Mouse (Mus musculus) liver, embryonic 13.5 days (tissue): ENCODE measurements around the gene Hspa1b. TPM values are rescaled to one million over a fixed set of nuclear protein-coding genes. Genes with fewer than 3 reads are reported as not detected.
"Not testable (repeated sequence)": the region's sequence is repeated elsewhere in the genome, so short reads cannot be mapped to it uniquely, and the experiment has no call there.

ENCODE experiments used
- ATAC-seq: fragments of 200-750 bp; cut with Nextera tagmentation; 2 replicates; pipeline ENCODE4 v1.8.0; 2017; ENCODE audit warnings: low read depth, mild to moderate bottlenecking, moderate number of reproducible peaks, moderate library complexity
- DNase-seq: peaks from one replicate; pipeline ENCODE4 v3.0.0; 2022
- H3K27ac ChIP-seq: fragments of 300-500 bp; sonication (generic); 2 replicates; pipeline ENCODE4 v1.5.1; 2015; ENCODE audit warnings: moderate library complexity, mild to moderate bottlenecking, inconsistent platforms
- H3K27me3 ChIP-seq: fragments of 300-500 bp; sonication (generic); 2 replicates; pipeline ENCODE4 v1.6.1; 2015; ENCODE audit warnings: mild to moderate bottlenecking, inconsistent platforms
- H3K36me3 ChIP-seq: fragments of 300-500 bp; sonication (generic); 2 replicates; pipeline ENCODE4 v1.6.1; 2015; ENCODE audit warnings: mild to moderate bottlenecking, inconsistent platforms
- H3K4me1 ChIP-seq: fragments of 300-500 bp; sonication (generic); replicated peaks from 2 replicates; pipeline ENCODE4 v1.6.1; 2015; ENCODE audit warnings: inconsistent platforms
- H3K4me2 ChIP-seq: fragments of 300-500 bp; sonication (generic); 2 replicates; pipeline ENCODE4 v1.6.1; 2015; ENCODE audit warnings: inconsistent platforms, mild to moderate bottlenecking, moderate library complexity
- H3K4me3 ChIP-seq: fragments of 300-500 bp; sonication (generic); replicated peaks from 2 replicates; pipeline ENCODE4 v1.5.1; 2015; ENCODE audit warnings: mild to moderate bottlenecking, inconsistent platforms
- H3K9ac ChIP-seq: fragments of 300-500 bp; sonication (generic); 2 replicates; pipeline ENCODE4 v1.6.1; 2015; ENCODE audit warnings: mild to moderate bottlenecking, inconsistent platforms
- H3K9me3 ChIP-seq: fragments of 300-500 bp; sonication (generic); replicated peaks from 2 replicates; pipeline ENCODE4 v1.6.1; 2016; ENCODE audit warnings: inconsistent platforms
- WGBS: fragments of 180-500 bp; shearing (Covaris S2); methylation state at CpG from one replicate; pipeline ENCODE4 v1.1.7; 2015; ENCODE audit not compliant: insufficient replicate concordance; 5-methylcytosine and 5-hydroxymethylcytosine counted together
- polyA plus RNA-seq: library from polyadenylated mRNA; unstranded; fragments of >200 nt; fragmentation: Nextera tagmentation; extraction: Ambion mirVana; gene quantifications from 2 replicates; pipeline ENCODE4 v1.2.1, GENCODE M21; 2015

Hspa1b gene
- polyA plus RNA-seq, 1 experiment from 2014 or later: 0.15 TPM

DNA sequence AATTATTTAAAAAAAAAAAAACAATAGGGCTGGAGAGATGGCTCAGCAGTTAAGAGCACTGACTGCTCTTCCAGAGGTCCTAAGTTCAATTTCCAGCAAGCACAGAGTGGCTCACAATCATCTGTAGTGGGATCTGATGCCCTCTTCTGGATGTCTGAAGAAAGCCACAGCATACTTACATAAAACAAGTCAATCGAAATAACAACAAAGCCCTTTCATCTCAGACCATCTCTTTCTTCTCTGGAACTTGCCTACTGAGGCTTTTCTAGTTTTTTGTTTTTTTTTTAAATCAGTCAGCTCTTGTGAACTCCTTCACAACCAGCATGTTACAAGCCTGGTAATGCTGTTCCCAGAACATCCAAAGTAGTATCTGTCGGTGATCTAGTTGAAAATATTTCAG, 21.6 kb upstream of the Hspa1b start:
- H3K4me1 ChIP-seq: peaks cover 37% of the 10 kb centered on the region
- peak overlapping the region; percentile 78 for H3K4me2 ChIP-seq
- no peak for DNase-seq
- H3K27me3 ChIP-seq: no peaks in the 10 kb centered on the region
- peaks cover 21% of the 10 kb centered on the region for H3K36me3 ChIP-seq
- peak overlapping the region; percentile 79 for H3K4me3 ChIP-seq
- no peaks in the 10 kb centered on the region for H3K9me3 ChIP-seq
- peak overlapping the region; percentile 88 for H3K9ac ChIP-seq
- 9% methylated on average over 2 of the region's 2 CpGs for WGBS
- H3K27ac ChIP-seq: peak overlapping the region; percentile 94
- no peak for ATAC-seq

DNA sequence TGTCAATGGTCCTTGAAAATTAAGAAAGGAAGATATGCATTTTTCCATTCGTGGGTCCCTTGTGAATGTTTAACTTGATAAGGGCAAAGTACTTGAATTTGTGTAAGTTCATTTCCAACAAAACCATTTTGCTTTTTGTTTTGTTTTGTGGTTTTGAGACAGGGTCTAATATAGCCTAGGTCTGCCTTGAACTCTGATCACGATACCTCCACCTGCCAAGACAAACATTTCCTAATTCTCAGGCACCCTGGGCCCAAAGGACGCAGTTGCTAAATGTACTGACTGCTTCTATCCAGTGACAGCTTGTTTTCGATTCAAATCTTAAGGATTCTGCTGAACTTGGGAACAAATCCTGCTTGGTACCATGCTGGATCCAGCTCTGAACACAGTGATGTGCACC, 20.6 kb upstream of the Hspa1b start:
- Histone ChIP-seq H3K9ac (peak overlapping the region; percentile 49; the same call in 1 of the 2 replicates), H3K36me3 (peaks cover 11% of the 10 kb centered on the region), H3K9me3 (no peaks in the 10 kb centered on the region), H3K4me2 (0 out of 2 replicates have a peak overlapping the region, but pooled peaks have one; percentile 78), H3K4me3 (no peak overlapping the region), H3K27ac (no peak overlapping the region), H3K4me1 (peaks cover 30% of the 10 kb centered on the region), H3K27me3 (no peaks in the 10 kb centered on the region)
- DNase-seq (no peak), ATAC-seq (no peak)
- WGBS: 68% methylated on average over 4 of the region's 4 CpGs

DNA sequence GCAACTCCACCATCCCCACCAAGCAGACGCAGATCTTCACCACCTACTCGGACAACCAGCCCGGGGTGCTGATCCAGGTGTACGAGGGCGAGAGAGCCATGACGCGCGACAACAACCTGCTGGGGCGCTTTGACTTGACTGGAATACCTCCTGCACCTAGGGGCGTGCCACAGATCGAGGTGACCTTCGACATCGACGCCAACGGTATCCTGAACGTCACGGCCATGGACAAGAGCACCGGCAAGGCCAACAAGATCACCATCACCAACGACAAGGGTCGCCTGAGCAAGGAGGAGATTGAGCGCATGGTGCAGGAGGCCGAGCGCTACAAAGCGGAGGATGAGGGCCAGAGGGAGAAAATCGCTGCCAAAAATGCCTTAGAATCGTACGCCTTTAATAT, 19.2 kb upstream of the Hspa1b start:
- WGBS: 87% methylated on average over 27 of the region's 27 CpGs

DNA sequence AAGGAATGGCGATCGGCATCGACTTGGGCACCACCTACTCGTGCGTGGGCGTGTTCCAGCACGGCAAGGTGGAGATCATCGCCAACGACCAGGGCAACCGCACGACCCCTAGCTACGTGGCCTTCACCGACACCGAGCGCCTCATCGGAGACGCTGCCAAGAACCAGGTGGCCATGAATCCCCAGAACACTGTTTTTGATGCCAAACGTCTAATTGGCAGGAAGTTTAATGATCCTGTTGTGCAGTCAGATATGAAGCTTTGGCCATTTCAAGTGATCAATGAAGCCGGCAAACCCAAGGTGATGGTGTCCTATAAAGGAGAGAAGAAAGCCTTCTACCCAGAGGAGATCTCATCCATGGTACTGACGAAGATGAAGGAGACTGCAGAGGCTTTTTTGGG, 18.0 kb upstream of the Hspa1b start:
- no peak for DNase-seq
- no peak for ATAC-seq

More for the DNA sequence above, 19.2 kb upstream of the Hspa1b start:
- Histone ChIP-seq H3K4me2 (no peak overlapping the region), H3K4me3 (no peak overlapping the region), H3K27me3 (peaks cover 8% of the 10 kb centered on the region), H3K9me3 (no peaks in the 10 kb centered on the region), H3K9ac (no peak overlapping the region), H3K36me3 (peaks cover 9% of the 10 kb centered on the region; the same call in 1 of the 2 replicates), H3K27ac (no peak overlapping the region), H3K4me1 (peaks cover 24% of the 10 kb centered on the region)
- no peak for ATAC-seq
- no peak for DNase-seq

DNA sequence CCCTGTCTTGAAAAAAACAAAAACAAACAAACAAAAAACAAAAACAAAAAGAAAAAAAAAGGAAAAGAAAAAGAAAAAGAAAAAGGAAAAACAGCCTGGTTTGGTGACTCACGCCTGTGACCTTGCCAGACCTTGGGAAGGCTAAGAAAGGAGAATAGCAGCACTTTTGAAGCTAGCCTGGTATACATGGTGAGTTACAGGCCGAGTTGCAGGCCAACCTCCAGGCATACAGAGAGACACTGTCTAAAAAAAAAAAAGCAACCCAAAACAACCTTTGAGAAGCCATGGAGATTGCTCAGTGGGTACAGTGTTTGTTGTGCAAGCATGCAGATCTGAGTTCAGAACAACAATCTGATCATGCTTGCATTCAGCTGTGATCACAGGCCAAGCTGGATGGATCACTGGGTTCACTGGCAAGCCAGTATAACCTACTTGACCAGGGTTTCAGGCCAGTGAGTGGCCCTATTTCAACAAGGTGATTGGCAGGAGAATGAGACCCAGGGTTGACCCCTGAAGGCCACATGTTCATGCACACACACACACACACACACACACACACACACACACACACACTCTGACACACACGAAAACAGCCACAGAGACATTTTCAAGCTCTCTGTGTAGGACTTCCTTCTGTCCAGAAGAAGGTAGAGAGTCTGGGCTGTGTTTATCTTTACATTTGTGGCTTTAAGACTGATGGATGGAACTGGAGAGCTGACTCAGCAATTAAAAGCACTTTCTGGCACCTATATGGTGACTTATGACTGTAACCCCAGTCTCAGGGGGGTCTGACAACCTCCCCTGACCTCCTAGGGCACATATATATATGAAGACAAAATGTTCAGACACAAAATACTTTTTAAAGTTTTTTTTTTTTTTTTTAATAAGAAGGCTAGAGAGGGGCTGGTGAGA, 16.8 kb upstream of the Hspa1b start:
- DNase-seq (no peak), ATAC-seq (no peak)
- peaks cover 26% of the 10 kb centered on the region for H3K27me3 ChIP-seq
- no peak overlapping the region for H3K27ac ChIP-seq
- H3K4me2 ChIP-seq: no peak overlapping the region
- H3K4me3 ChIP-seq: no peak overlapping the region
- no peak overlapping the region for H3K9ac ChIP-seq
- peaks cover 9% of the 10 kb centered on the region; the same call in 1 of the 2 replicates for H3K36me3 ChIP-seq
- no peaks in the 10 kb centered on the region for H3K9me3 ChIP-seq
- peaks cover 16% of the 10 kb centered on the region for H3K4me1 ChIP-seq
- 62% methylated on average over 3 of the region's 3 CpGs for WGBS

More for the DNA sequence above, 18.0 kb upstream of the Hspa1b start:
- Histone ChIP-seq H3K4me1 (peaks cover 20% of the 10 kb centered on the region), H3K27me3 (peaks cover 20% of the 10 kb centered on the region), H3K9me3 (no peaks in the 10 kb centered on the region), H3K4me2 (no peak overlapping the region), H3K36me3 (peaks cover 9% of the 10 kb centered on the region; the same call in 1 of the 2 replicates), H3K27ac (no peak overlapping the region), H3K4me3 (no peak overlapping the region), H3K9ac (no peak overlapping the region)
- 86% methylated on average over 20 of the region's 20 CpGs for WGBS

DNA sequence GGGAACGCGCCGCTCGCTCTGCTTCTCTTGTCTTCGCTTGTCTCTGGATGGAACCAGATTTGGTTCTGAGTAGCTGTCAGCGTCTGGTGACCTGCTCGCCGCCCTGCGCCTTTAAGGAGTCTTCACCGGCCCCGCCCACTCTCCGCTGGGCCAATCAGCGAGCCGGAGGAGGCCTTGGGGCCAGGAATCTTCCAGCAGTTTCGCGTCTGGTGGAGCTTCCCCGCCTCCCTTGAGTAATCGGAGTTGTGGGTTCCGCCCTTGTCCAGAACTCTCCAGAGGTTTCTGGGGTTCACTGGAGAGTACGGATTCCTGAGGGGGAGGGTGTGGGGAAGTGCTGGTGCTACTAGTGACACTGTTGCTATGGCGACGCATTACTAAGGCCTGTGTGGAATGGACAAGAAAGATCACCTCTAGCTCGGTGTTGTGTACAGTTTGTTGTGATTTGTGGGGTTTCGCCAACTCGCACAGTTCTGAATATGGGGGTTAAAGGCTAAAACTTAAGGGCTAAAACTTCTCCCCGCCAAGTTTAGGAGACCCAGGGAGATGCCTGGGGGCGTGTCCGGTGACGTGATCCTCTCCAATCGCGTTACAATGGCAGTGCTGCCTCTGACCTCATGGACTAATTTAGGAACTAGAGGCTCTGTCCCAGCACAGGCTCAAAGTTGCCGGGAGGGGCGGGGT, 13.2 kb upstream of the Hspa1b start, which contains the start of the genes Hspa1a and Hspa1l:
Hspa1a (minus strand) TSS at position 88 of the 681 bp plus-strand sequence.
Hspa1l (plus strand) TSS at position 635 of the 681 bp plus-strand sequence.
- peaks cover 61% of the 10 kb centered on the region for H3K27me3 ChIP-seq
- H3K4me3 ChIP-seq: peak within 1 kb of the TSS; percentile 50
- ATAC-seq (peak; percentile 91), DNase-seq (peak; percentile 66)
- 1% methylated on average over 33 of the region's 33 CpGs for WGBS
- peak within 1 kb of the TSS; percentile 72 for H3K4me2 ChIP-seq
- H3K36me3 ChIP-seq, H3K27ac ChIP-seq, H3K9me3 ChIP-seq, H3K4me1 ChIP-seq: not testable (repeated sequence)
- peak within 1 kb of the TSS; percentile 52 for H3K9ac ChIP-seq

DNA sequence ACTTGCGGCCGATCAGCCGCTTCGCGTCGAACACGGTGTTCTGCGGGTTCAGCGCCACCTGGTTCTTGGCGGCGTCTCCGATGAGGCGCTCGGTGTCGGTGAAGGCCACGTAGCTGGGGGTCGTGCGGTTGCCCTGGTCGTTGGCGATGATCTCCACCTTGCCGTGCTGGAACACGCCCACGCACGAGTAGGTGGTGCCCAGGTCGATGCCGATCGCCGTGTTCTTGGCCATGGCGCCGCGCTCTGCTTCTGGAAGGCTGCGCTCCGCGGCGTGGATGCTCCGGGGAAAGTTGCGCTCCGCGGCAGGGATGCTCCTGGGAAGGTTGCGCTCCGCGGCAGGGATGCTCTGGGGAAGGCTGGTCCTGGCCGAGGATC, 12.6 kb upstream of the Hspa1b start:
- Histone ChIP-seq H3K4me2 (peak overlapping the region; percentile 72), H3K4me3 (peak overlapping the region; percentile 50), H3K27me3 (peaks cover 62% of the 10 kb centered on the region)
- not testable (repeated sequence) for H3K4me1 ChIP-seq, H3K36me3 ChIP-seq, H3K27ac ChIP-seq, H3K9ac ChIP-seq, H3K9me3 ChIP-seq, DNase-seq
- WGBS: 2% methylated on average over 26 of the region's 43 CpGs
- peak; percentile 25 for ATAC-seq

DNA sequence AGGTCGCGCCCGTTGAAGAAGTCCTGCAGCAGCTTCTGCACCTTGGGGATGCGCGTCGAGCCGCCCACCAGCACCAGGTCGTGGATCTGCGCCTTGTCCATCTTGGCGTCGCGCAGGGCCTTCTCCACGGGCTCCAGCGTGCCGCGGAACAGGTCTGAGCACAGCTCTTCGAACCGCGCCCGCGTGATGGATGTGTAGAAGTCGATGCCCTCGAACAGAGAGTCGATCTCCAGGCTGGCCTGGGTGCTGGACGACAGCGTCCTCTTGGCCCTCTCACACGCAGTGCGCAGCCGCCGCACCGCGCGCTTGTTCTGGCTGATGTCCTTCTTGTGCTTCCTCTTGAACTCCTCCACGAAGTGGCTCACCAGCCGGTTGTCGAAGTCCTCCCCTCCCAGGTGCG, 11.8 kb upstream of the Hspa1b start:
- WGBS: 34% methylated on average over 24 of the region's 37 CpGs

DNA sequence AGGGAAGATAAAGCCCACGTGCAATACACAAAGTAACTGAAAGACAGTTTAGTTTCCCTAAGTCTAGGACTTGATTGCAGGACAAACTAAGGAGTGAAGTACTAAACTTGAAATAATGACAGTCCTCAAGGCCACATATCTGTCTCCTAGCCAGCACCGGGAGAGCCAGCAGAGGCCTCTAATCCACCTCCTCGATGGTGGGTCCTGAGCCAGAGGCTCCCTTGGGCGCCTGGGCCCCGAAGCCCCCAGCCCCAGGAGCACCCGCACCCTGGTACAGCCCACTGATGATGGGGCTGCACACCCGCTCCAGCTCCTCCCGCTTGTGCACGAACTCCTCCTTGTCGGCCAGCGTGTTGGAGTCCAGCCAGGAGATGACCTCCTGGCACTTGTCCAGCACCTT, 10.8 kb upstream of the Hspa1b start, which contains the start of gene Gm20481:
Gm20481 (plus strand) TSS at position 91 of the 400 bp plus-strand sequence.
- H3K36me3 ChIP-seq, ATAC-seq, H3K9me3 ChIP-seq, DNase-seq, H3K4me3 ChIP-seq, H3K4me2 ChIP-seq, H3K27ac ChIP-seq, H3K9ac ChIP-seq: not testable (repeated sequence)
- Histone ChIP-seq H3K27me3 (peaks cover 79% of the 10 kb centered on the region), H3K4me1 (peaks cover 11% of the 10 kb centered on the region)
- 46% methylated on average over 7 of the region's 11 CpGs for WGBS

More for the DNA sequence above, 11.8 kb upstream of the Hspa1b start:
- H3K4me2 ChIP-seq, H3K9me3 ChIP-seq, H3K36me3 ChIP-seq, H3K4me1 ChIP-seq, H3K9ac ChIP-seq, H3K4me3 ChIP-seq, DNase-seq, ATAC-seq, H3K27ac ChIP-seq: not testable (repeated sequence)
- H3K27me3 ChIP-seq: peaks cover 69% of the 10 kb centered on the region

DNA sequence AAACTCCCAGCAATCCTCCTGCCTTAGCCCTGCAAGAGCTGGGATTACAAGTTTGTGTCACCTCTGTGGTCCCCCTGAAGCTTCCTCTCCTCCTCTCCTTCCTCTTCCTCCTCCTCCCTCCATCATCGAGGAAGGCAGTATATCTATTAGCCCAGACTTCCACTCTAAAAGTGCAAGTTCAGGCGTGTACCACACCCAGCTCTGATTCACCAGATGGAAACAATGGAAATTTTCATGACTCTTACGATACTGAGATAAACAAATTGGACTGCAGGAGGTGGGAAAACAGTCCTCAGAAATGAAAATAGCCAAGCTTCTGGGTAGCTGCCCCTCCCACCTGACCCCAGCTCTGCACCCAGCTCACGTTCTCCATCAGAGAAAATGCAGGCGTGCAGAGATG, 6.6 kb upstream of the Hspa1b start:
- Histone ChIP-seq H3K27ac (no peak overlapping the region), H3K4me3 (no peak overlapping the region), H3K27me3 (peaks cover 83% of the 10 kb centered on the region), H3K4me2 (no peak overlapping the region), H3K4me1 (peaks cover 7% of the 10 kb centered on the region; the same call in 1 of the 2 replicates), H3K36me3 (no peaks in the 10 kb centered on the region), H3K9me3 (no peaks in the 10 kb centered on the region), H3K9ac (no peak overlapping the region)
- DNase-seq: no peak
- ATAC-seq: no peak
- WGBS: 35% methylated on average over 5 of the region's 5 CpGs

DNA sequence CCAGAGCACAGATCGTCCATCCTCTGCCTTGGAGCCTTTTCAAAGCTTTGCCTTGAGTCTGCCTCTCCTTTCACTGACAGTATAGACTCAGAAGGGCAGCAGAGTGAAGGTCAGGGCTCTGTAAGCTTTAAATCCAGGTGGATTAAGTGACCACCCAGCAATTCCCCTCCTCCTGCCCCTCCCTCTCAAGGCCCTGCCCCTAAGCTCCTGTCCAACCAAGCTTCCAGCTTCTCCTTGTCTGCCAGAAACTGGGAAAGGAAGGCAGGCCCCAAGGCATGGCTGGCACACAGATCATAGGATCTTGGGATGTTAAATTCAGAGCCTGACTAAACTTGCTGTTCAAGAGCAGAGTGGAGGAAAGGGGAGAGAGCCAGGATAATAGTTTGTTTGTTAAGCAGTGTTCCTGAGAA, 5.6 kb upstream of the Hspa1b start:
- no peaks in the 10 kb centered on the region for H3K36me3 ChIP-seq
- H3K4me2 ChIP-seq: no peak overlapping the region
- peaks cover 82% of the 10 kb centered on the region for H3K27me3 ChIP-seq
- H3K4me3 ChIP-seq: no peak overlapping the region
- ATAC-seq: no peak
- no peak overlapping the region for H3K27ac ChIP-seq
- peaks cover 16% of the 10 kb centered on the region for H3K4me1 ChIP-seq
- no peak overlapping the region for H3K9ac ChIP-seq
- no peaks in the 10 kb centered on the region for H3K9me3 ChIP-seq
- 27% methylated on average over 1 of the region's 1 CpGs for WGBS
- DNase-seq: no peak
